In the genomic region with DNA sequence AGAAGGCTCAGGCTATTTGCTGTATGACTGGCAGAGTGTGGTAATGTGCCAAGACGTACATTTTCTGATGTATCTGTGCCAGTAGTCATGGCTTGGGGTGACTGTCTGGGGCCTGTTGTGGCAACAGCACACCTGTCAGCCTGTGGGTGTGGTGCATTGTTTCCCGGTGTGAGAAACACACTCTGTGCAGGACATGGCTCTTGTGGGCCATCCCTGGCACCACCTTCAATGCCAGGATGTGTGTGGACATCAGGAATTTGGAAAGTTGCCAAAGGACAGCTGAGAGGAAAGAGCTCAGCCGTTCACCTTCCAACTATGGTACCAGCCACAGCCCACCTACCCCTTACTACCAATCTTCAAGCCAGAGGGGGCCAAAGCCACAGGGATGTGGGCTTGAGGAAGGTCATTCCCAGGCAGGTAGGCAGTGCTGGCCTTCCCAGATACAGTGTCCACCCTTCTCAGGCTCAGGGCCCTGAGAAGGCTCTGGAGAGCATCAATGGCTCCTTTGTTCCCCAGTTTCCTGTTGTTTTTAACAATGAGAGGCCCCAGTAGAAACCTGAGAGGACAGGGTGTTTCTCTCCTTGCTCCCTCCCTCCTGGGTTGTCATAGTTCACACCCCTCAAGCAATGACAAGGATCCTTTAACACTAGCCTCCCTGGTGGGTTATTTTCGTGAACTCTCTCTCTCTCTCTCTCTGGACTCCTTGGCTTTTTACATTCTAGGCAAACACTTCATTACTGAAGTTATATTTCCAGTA, we compare ENCODE assay signal across 14 mouse cellular contexts. TPM values are rescaled to one million over a fixed set of nuclear protein-coding genes. Genes with fewer than 3 reads are reported as not detected.
DNase-seq lines count a peak whose midpoint lies in the region; ATAC-seq and TF ChIP-seq lines count a peak whose summit lies in the region.
"Had no signal": no experiment of that assay in that cellular context is flagged by ENCODE, and none has a peak within 500 bp of the region (broad histone marks: within the 10 kb centered on the region; RNA-seq: fewer than 3 reads in every experiment).

No protein-coding gene starts in this region.

- no peak for ATAC-seq in heart, embryonic 13.5 days (ENCODE audit: extremely low read depth, insufficient number of reproducible peaks, low FRiP score, low TSS enrichment)
- peak; percentile 58 for ATAC-seq in intestine, postnatal 0 days
- ATAC-seq: activated CD4-positive, CD25-positive, alpha-beta regulatory T cell, adult 4 months; hindbrain, postnatal 0 days had no signal

- H3K27me3 ChIP-seq in heart, embryonic 13.5 days (replicated peaks), result peaks cover 9% of the 10 kb centered on the region
- no peaks in the 10 kb centered on the region for H3K27me3 ChIP-seq in intestine, postnatal 0 days (replicated peaks; ENCODE audit: control insufficient read depth, insufficient read depth, low read length)

- H3K4me3 ChIP-seq in heart, embryonic 13.5 days, result no peak overlapping the region
- no peak overlapping the region for H3K4me3 ChIP-seq in intestine, postnatal 0 days (ENCODE audit: low read depth, low read length)
- H3K4me3 ChIP-seq: liver, embryonic 12.5 days; neural tube, embryonic 12.5 days had no signal

- no peak overlapping the region for H3K4me2 ChIP-seq in heart, embryonic 13.5 days
- no peak overlapping the region for H3K4me2 ChIP-seq in intestine, postnatal 0 days (replicated peaks; ENCODE audit: low read depth)
- H3K4me2 ChIP-seq: liver, embryonic 12.5 days; neural tube, embryonic 12.5 days had no signal

- 0 out of 2 replicates have a peak overlapping the region, but pooled peaks have one; percentile 10 for H3K27ac ChIP-seq in heart, embryonic 13.5 days (replicated peaks)
- peak overlapping the region; percentile 22 for H3K27ac ChIP-seq in intestine, postnatal 0 days (ENCODE audit: low read depth, low read length)
- H3K27ac ChIP-seq: hindbrain, postnatal 0 days; liver, embryonic 12.5 days; neural tube, embryonic 12.5 days had no signal

- TF ChIP-seq CTCF in intestine, postnatal 0 days (IDR thresholded peaks at IDR 0.05; ENCODE audit: low read depth), result no peak

- no peaks in the 10 kb centered on the region for H3K9me3 ChIP-seq in heart, embryonic 13.5 days
- H3K9me3 ChIP-seq in intestine, postnatal 0 days (ENCODE audit: control insufficient read depth), result no peaks in the 10 kb centered on the region
- H3K9me3 ChIP-seq: liver, embryonic 12.5 days; neural tube, embryonic 12.5 days had no signal

- H3K4me1 ChIP-seq in heart, embryonic 13.5 days, result peaks cover 39% of the 10 kb centered on the region
- H3K4me1 ChIP-seq in intestine, postnatal 0 days (replicated peaks; ENCODE audit: control insufficient read depth, insufficient read depth, low read length), result 0 out of 2 replicates have a peak, but pooled peaks cover 3% of the 10 kb centered on the region

- DNase-seq in heart, adult 18-20 months, result no peak
- DNase-seq in 3T3-L1 (ENCODE audit: low read depth, low spot score) (peak; percentile 63), MN1 (ENCODE audit: low spot score) (peak; percentile 42)
- DNase-seq in left cerebral cortex, adult 11 months (ENCODE audit: low spot score), result no peak
- no peak for DNase-seq in thymus, postnatal 0 days (ENCODE audit: low spot score)
- DNase-seq: right cerebral cortex, postnatal 14 days had no signal

- no peak overlapping the region for H3K9ac ChIP-seq in heart, embryonic 13.5 days
- no peak overlapping the region for H3K9ac ChIP-seq in intestine, postnatal 0 days (ENCODE audit: low read depth, low read length)
- H3K9ac ChIP-seq: liver, embryonic 12.5 days; neural tube, embryonic 12.5 days had no signal

- H3K36me3 ChIP-seq in heart, embryonic 13.5 days, result no peaks in the 10 kb centered on the region
- no peaks in the 10 kb centered on the region for H3K36me3 ChIP-seq in intestine, postnatal 0 days (ENCODE audit: control insufficient read depth, insufficient read depth)
- H3K36me3 ChIP-seq: liver, embryonic 12.5 days; neural tube, embryonic 12.5 days had no signal

- WGBS in heart, embryonic 13.5 days, result 41% methylated on average over 4 of the region's 4 CpGs
- 48% methylated on average over 4 of the region's 4 CpGs for WGBS in intestine, postnatal 0 days

RNA-seq across cellular contexts. Expression of a gene that starts 8.7 kb away (rescaled TPM):
- 0.76 and 0.78 TPM in 2 replicates for polyA plus RNA-seq in heart, embryonic 13.5 days (2015; fragmentation: Nextera tagmentation; extraction: Ambion mirVana)
- 1 to 10 TPM; 2.4 to 2.8 TPM for total RNA-seq in heart, adult 18-20 months (2021)
- 2.5 and 2.9 TPM in 2 replicates for polyA plus RNA-seq in intestine, postnatal 0 days (2015; fragmentation: Nextera tagmentation; extraction: Ambion mirVana)
- 1.2 and 1.4 TPM in 2 replicates for polyA plus RNA-seq in thymus, postnatal 0 days (2015; fragmentation: Nextera tagmentation; extraction: Ambion mirVana)
- polyA plus RNA-seq: activated CD4-positive, CD25-positive, alpha-beta regulatory T cell, adult 4 months had no signal

RNA-seq across cellular contexts. Expression of a gene that starts 9.7 kb away (rescaled TPM):
- polyA plus RNA-seq in heart, embryonic 13.5 days (2015; fragmentation: Nextera tagmentation; extraction: Ambion mirVana), result 0.36 and 0.69 TPM in 2 replicates
- 1 to 10 TPM; 2.0 to 3.5 TPM for total RNA-seq in heart, adult 18-20 months (2021)
- 1.3 and 1.8 TPM in 2 replicates for polyA plus RNA-seq in intestine, postnatal 0 days (2015; fragmentation: Nextera tagmentation; extraction: Ambion mirVana)
- 0.38 and 0.40 TPM in 2 replicates for polyA plus RNA-seq in thymus, postnatal 0 days (2015; fragmentation: Nextera tagmentation; extraction: Ambion mirVana)
- total RNA-seq: layer of hippocampus, postnatal 25 days had no signal
- polyA plus RNA-seq: activated CD4-positive, CD25-positive, alpha-beta regulatory T cell, adult 4 months; liver, embryonic 12.5 days had no signal

RNA-seq across cellular contexts. Expression of a gene that starts 29.1 kb away (rescaled TPM):
- polyA plus RNA-seq in heart, embryonic 13.5 days (2015; fragmentation: Nextera tagmentation; extraction: Ambion mirVana), result 0.92 and 2.1 TPM in 2 replicates
- total RNA-seq in heart, adult 18-20 months (2021), result not detected
- 50.6 and 53.2 TPM in 2 replicates for polyA plus RNA-seq in intestine, postnatal 0 days (2015; fragmentation: Nextera tagmentation; extraction: Ambion mirVana)
- 9.7 and 11.2 TPM in 2 replicates for polyA plus RNA-seq in thymus, postnatal 0 days (2015; fragmentation: Nextera tagmentation; extraction: Ambion mirVana)
- total RNA-seq: layer of hippocampus, postnatal 25 days; megakaryocyte-erythroid progenitor cell, adult 5-6 weeks had no signal
- polyA plus RNA-seq: activated CD4-positive, CD25-positive, alpha-beta regulatory T cell, adult 4 months had no signal

RNA-seq across cellular contexts. Expression of a gene that starts 56.1 kb away (rescaled TPM):
- polyA plus RNA-seq in heart, embryonic 13.5 days (2015; fragmentation: Nextera tagmentation; extraction: Ambion mirVana), result 218 and 226 TPM in 2 replicates
- 10 to 100 TPM; 78.7 to 80.1 TPM for total RNA-seq in heart, adult 18-20 months (2021)
- polyA plus RNA-seq in intestine, postnatal 0 days (2015; fragmentation: Nextera tagmentation; extraction: Ambion mirVana), result 125 and 138 TPM in 2 replicates
- polyA plus RNA-seq in thymus, postnatal 0 days (2015; fragmentation: Nextera tagmentation; extraction: Ambion mirVana), result 257 and 261 TPM in 2 replicates

Comparison
In these comparisons a context has a peak if more than half of its experiments do, and no peak if none do; other contexts are left out.
1. DNase-seq: peak in 3T3-L1 (single experiment) and MN1 (single experiment); none in heart, adult 18-20 months (0 of 2), left cerebral cortex, adult 11 months (single experiment) and thymus, postnatal 0 days (single experiment).